12 mouse cellular contexts compared by ENCODE assay signal in genomic region chr2:93175278-93175677, GRCm38 (mm10). TPM values are rescaled to one million over a fixed set of nuclear protein-coding genes. Genes with fewer than 3 reads are reported as not detected.
DNase-seq lines count a peak whose midpoint lies in the region; ATAC-seq and TF ChIP-seq lines count a peak whose summit lies in the region.
"Had no signal": no experiment of that assay in that cellular context is flagged by ENCODE, and none has a peak within 500 bp of the region (broad histone marks: within the 10 kb centered on the region; RNA-seq: fewer than 3 reads in every experiment).

No protein-coding gene starts in this region.

- no peak for TF ChIP-seq CTCF in heart, adult 2 months (IDR thresholded peaks at IDR 0.05)

- 0 out of 2 replicates have a peak overlapping the region, but pooled peaks have one; percentile 7 for H3K27ac ChIP-seq in heart, adult 2 months
- 0 out of 2 replicates have a peak overlapping the region, but pooled peaks have one; percentile 5 for H3K27ac ChIP-seq in intestine, embryonic 16.5 days (ENCODE audit: low read length)
- H3K27ac ChIP-seq in neural tube, embryonic 13.5 days (replicated peaks), result peak overlapping the region; percentile 88

- TF ChIP-seq POLR2A in heart, adult 2 months (IDR thresholded peaks at IDR 0.05; ENCODE audit: insufficient read depth, low read depth, low read length), result no peak

- no peak for TF ChIP-seq EP300 in heart, adult 2 months (IDR thresholded peaks at IDR 0.05; ENCODE audit: insufficient read depth, low read depth, low read length)

- H3K9ac ChIP-seq in heart, adult 2 months (ENCODE audit: low read depth, low read length), result no peak overlapping the region
- no peak overlapping the region for H3K9ac ChIP-seq in intestine, embryonic 16.5 days (ENCODE audit: low read depth, low read length)
- H3K9ac ChIP-seq in neural tube, embryonic 13.5 days, result 0 out of 2 replicates have a peak overlapping the region, but pooled peaks have one; percentile 8

- H3K9me3 ChIP-seq in intestine, embryonic 16.5 days (ENCODE audit: control insufficient read depth, low read length), result no peaks in the 10 kb centered on the region
- no peaks in the 10 kb centered on the region for H3K9me3 ChIP-seq in neural tube, embryonic 13.5 days

- peaks cover 5% of the 10 kb centered on the region for H3K4me1 ChIP-seq in heart, adult 2 months (ENCODE audit: control insufficient read depth, insufficient read depth, low read length)
- H3K4me1 ChIP-seq in intestine, embryonic 16.5 days (ENCODE audit: control insufficient read depth, insufficient read depth, low read length), result peaks cover 64% of the 10 kb centered on the region
- H3K4me1 ChIP-seq in neural tube, embryonic 13.5 days (replicated peaks), result peaks cover 96% of the 10 kb centered on the region

- H3K79me2 ChIP-seq in heart, adult 2 months (replicated peaks; ENCODE audit: control insufficient read depth, insufficient read depth, low read length), result no peaks in the 10 kb centered on the region

- H3K4me2 ChIP-seq in intestine, embryonic 16.5 days (ENCODE audit: low read depth, low read length), result no peak overlapping the region
- no peak overlapping the region for H3K4me2 ChIP-seq in neural tube, embryonic 13.5 days

- no peak overlapping the region for H3K4me3 ChIP-seq in heart, adult 2 months
- no peak overlapping the region for H3K4me3 ChIP-seq in intestine, embryonic 16.5 days (ENCODE audit: low read length)
- no peak overlapping the region for H3K4me3 ChIP-seq in neural tube, embryonic 13.5 days
- H3K4me3 ChIP-seq: layer of hippocampus, adult 2 months had no signal

- intact Hi-C loops in heart, adult 2 months (cut with DNase I), result no loop called here
- intact Hi-C loops in heart, postnatal 14 days (cut with DNase I), result no loop called here

- no peak for DNase-seq in heart, adult 2 months
- no peak for DNase-seq in heart, postnatal 14 days
- peak; percentile 60 for DNase-seq in lung, postnatal 10 days
- no peak for DNase-seq in lung, adult 18-20 months
- no peak for DNase-seq in urinary bladder, postnatal 10 days (ENCODE audit: low spot score)
- DNase-seq in testis, postnatal 14 days (ENCODE audit: low spot score), result no peak
- DNase-seq: adrenal gland, postnatal 25 days; cerebellum, adult 18-20 months; liver had no signal

- ATAC-seq in intestine, embryonic 16.5 days, result no peak
- ATAC-seq in neural tube, embryonic 13.5 days (ENCODE audit: low read depth), result no peak

- no peaks in the 10 kb centered on the region for H3K36me3 ChIP-seq in heart, adult 2 months (ENCODE audit: control insufficient read depth, insufficient read depth, low read length)
- H3K36me3 ChIP-seq in intestine, embryonic 16.5 days (ENCODE audit: control insufficient read depth, insufficient read depth, low read length), result no peaks in the 10 kb centered on the region
- no peaks in the 10 kb centered on the region for H3K36me3 ChIP-seq in neural tube, embryonic 13.5 days

- WGBS in heart, adult 2 months, result 36% methylated on average over 5 of the region's 5 CpGs
- 34% methylated on average over 5 of the region's 5 CpGs for WGBS in intestine, embryonic 16.5 days
- WGBS in neural tube, embryonic 13.5 days, result 11% methylated on average over 5 of the region's 5 CpGs

- H3K27me3 ChIP-seq in heart, adult 2 months (ENCODE audit: control insufficient read depth, insufficient read depth, low read length), result no peaks in the 10 kb centered on the region
- no peaks in the 10 kb centered on the region for H3K27me3 ChIP-seq in intestine, embryonic 16.5 days (replicated peaks; ENCODE audit: control insufficient read depth, insufficient read depth, low read length)
- no peaks in the 10 kb centered on the region for H3K27me3 ChIP-seq in neural tube, embryonic 13.5 days

RNA-seq across cellular contexts. Expression of gene Trp53i11, which starts 12.1 kb away (rescaled TPM):
- total RNA-seq in heart, adult 2 months (2021), result 10 to 100 TPM; 25.2 to 33.2 TPM
- polyA plus RNA-seq in heart, adult 2 months (2012; rRNA removed), result 34.4 and 42.7 TPM in 2 replicates
- 10 to 100 TPM; 67.8 to 68.8 TPM for total RNA-seq in heart, postnatal 14 days (2021)
- polyA plus RNA-seq in intestine, embryonic 16.5 days (2015; fragmentation: Nextera tagmentation; extraction: Ambion mirVana), result 49.3 and 52.1 TPM in 2 replicates
- 137 and 150 TPM in 2 replicates for polyA plus RNA-seq in neural tube, embryonic 13.5 days (2015; fragmentation: Nextera tagmentation; extraction: Ambion mirVana)

Comparison
In these comparisons a context has a peak if more than half of its experiments do, and no peak if none do; other contexts are left out.
1. H3K27ac ChIP-seq: peak in every context shown above with its lines; median percentile 88 in neural tube, embryonic 13.5 days; 7 in heart, adult 2 months; 5 in intestine, embryonic 16.5 days.